Mouse (Mus musculus) brown adipose tissue, adult 24 weeks (tissue): ENCODE data around the gene Hexim2. TPM values are rescaled to one million over a fixed set of nuclear protein-coding genes. Genes with fewer than 3 reads are reported as not detected.
A peak's percentile ranks its signal among the peaks of the same experiment; 100 is the strongest.

Source experiments
- H3K27ac ChIP-seq: fragments of 200-500 bp; replicated peaks from 2 replicates; pipeline ENCODE4 v1.5.1; 2012; ENCODE audit warnings: low read depth, mild to moderate bottlenecking, low read length
- H3K4me1 ChIP-seq: fragments of 200-500 bp; 2 replicates; pipeline ENCODE4 v1.6.1; 2012; ENCODE audit warnings: low read length, mixed read lengths; ENCODE audit not compliant: control insufficient read depth, insufficient read depth, insufficient read length
- H3K4me3 ChIP-seq: fragments of 200-500 bp; 2 replicates; pipeline ENCODE4 v1.5.1; 2012; ENCODE audit warnings: low read depth, mild to moderate bottlenecking, low read length, moderate library complexity; ENCODE audit not compliant: insufficient read depth
- polyA plus RNA-seq: library from polyadenylated mRNA; stranded (reverse); fragments of >200 nt; gene quantifications from 2 replicates; pipeline ENCODE4 v1.2.4, GENCODE M21; 2012; ENCODE audit not compliant: missing spikeins, insufficient read depth, insufficient read length

Hexim2 gene
- polyA plus RNA-seq, 1 experiment: 4.2 TPM

- Histone ChIP-seq H3K4me1 (peaks cover 41% of the 10 kb centered on the region), H3K27ac (peak overlapping the region; percentile 60), H3K4me3 (no peak overlapping the region)
Observed at GRCm38 (mm10) chr11:103144309-103145285, 12.4 kb downstream of the Hexim2 start.

GRCm38 (mm10) chr11:103146386-103146785 is 14.2 kb downstream of the Hexim2 start:
- Histone ChIP-seq H3K4me3 (no peak overlapping the region), H3K4me1 (peaks cover 25% of the 10 kb centered on the region), H3K27ac (no peak overlapping the region)

GRCm38 (mm10) chr11:103147766-103148165 is 15.5 kb downstream of the Hexim2 start:
- H3K4me1 ChIP-seq: peaks cover 14% of the 10 kb centered on the region
- H3K4me3 ChIP-seq: no peak overlapping the region
- no peak overlapping the region for H3K27ac ChIP-seq

- H3K4me1 ChIP-seq: peaks cover 1% of the 10 kb centered on the region
- H3K27ac ChIP-seq: no peak overlapping the region
- H3K4me3 ChIP-seq: no peak overlapping the region
Observed at GRCm38 (mm10) chr11:103149771-103150170, 17.5 kb downstream of the Hexim2 start.

- Histone ChIP-seq H3K4me3 (peak overlapping the region; percentile 43), H3K27ac (peak overlapping the region; percentile 48), H3K4me1 (peaks cover 2% of the 10 kb centered on the region; the same call in 1 of the 2 replicates)
Observed at GRCm38 (mm10) chr11:103158621-103159478, 26.6 kb downstream of the Hexim2 start.

GRCm38 (mm10) chr11:103160738-103161137 is 28.5 kb downstream of the Hexim2 start:
- H3K4me1 ChIP-seq: peaks cover 2% of the 10 kb centered on the region; the same call in 1 of the 2 replicates
- H3K27ac ChIP-seq: no peak overlapping the region
- no peak overlapping the region for H3K4me3 ChIP-seq

- no peak overlapping the region for H3K4me3 ChIP-seq
- peaks cover 2% of the 10 kb centered on the region; the same call in 1 of the 2 replicates for H3K4me1 ChIP-seq
- H3K27ac ChIP-seq: no peak overlapping the region
Observed at GRCm38 (mm10) chr11:103161449-103161848, 29.2 kb downstream of the Hexim2 start.

- Histone ChIP-seq H3K4me1 (peaks cover 2% of the 10 kb centered on the region; the same call in 1 of the 2 replicates), H3K27ac (no peak overlapping the region), H3K4me3 (no peak overlapping the region)
Observed at GRCm38 (mm10) chr11:103162132-103162531, 29.9 kb downstream of the Hexim2 start.

- Histone ChIP-seq H3K4me1 (no peaks in the 10 kb centered on the region), H3K27ac (0 out of 2 replicates have a peak overlapping the region, but pooled peaks have one; percentile 48), H3K4me3 (peak overlapping the region; percentile 59)
Observed at GRCm38 (mm10) chr11:103164391-103164790, 32.2 kb downstream of the Hexim2 start.

GRCm38 (mm10) chr11:103168690-103169390 is 36.6 kb downstream of the Hexim2 start:
- Histone ChIP-seq H3K4me1 (peaks cover 1% of the 10 kb centered on the region; the same call in 1 of the 2 replicates), H3K4me3 (no peak overlapping the region), H3K27ac (no peak overlapping the region)

- no peak overlapping the region for H3K27ac ChIP-seq
- H3K4me3 ChIP-seq: no peak overlapping the region
- peaks cover 7% of the 10 kb centered on the region for H3K4me1 ChIP-seq
Observed at GRCm38 (mm10) chr11:103169664-103170063, 37.4 kb downstream of the Hexim2 start.

- H3K4me3 ChIP-seq: peak overlapping the region; percentile 75
- no peak overlapping the region for H3K27ac ChIP-seq
- peaks cover 7% of the 10 kb centered on the region for H3K4me1 ChIP-seq
Observed at GRCm38 (mm10) chr11:103170111-103170493, 37.9 kb downstream of the Hexim2 start.

- peak within 1 kb of the TSS; percentile 71 for H3K27ac ChIP-seq
- H3K4me1 ChIP-seq: peaks cover 7% of the 10 kb centered on the region
- peak within 1 kb of the TSS; percentile 75 for H3K4me3 ChIP-seq
Observed at GRCm38 (mm10) chr11:103170494-103171285, 38.5 kb downstream of the Hexim2 start, which contains the start of gene Fmnl1. Gene Fmnl1, plus strand, starts transcription at chr11:103171107.

GRCm38 (mm10) chr11:103171286-103171620 is 39.0 kb downstream of the Hexim2 start:
- peak overlapping the region; percentile 71 for H3K27ac ChIP-seq
- peaks cover 7% of the 10 kb centered on the region for H3K4me1 ChIP-seq
- H3K4me3 ChIP-seq: peak overlapping the region; percentile 75
